Mouse (Mus musculus): ENCODE results near the gene Rbks.

Rbks gene

DNA sequence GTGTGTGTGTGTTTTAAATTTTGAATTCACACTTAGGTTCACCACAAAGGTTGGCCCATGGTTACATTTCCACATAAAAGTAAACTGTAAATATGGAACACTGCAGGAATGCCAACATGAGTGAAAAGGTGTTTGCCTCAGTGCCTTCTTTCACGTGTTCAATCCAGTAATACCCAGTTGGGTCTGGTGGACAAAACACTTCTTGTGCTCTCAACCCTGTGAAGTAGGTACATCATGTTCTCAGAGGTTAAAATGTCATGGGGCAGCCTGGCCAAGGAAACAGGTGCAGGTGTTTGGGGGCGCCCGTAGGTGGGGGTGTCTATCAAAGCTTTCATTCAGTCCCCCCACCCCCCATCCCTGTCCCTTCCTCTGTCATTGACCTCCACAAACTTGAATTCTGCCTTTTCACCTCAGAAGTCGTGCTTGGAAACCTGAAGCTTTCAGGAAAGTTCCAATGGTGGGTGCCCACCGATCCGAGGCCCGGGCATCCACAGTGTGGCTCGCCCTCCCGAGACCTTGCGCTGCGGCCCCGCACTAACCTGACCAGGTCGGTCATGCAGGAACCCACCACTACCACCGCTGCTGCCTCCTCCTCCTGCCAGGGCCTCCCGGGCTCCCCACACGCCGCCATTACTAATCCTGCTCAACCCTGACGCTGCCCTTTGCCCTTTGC is at the start of gene Rbks:
TSS of gene Rbks (minus strand) at position 657 of the 673 bp plus-strand sequence.
- peak; percentile 5 for DNase-seq (ENCODE audit: low read depth, low spot score)

DNA sequence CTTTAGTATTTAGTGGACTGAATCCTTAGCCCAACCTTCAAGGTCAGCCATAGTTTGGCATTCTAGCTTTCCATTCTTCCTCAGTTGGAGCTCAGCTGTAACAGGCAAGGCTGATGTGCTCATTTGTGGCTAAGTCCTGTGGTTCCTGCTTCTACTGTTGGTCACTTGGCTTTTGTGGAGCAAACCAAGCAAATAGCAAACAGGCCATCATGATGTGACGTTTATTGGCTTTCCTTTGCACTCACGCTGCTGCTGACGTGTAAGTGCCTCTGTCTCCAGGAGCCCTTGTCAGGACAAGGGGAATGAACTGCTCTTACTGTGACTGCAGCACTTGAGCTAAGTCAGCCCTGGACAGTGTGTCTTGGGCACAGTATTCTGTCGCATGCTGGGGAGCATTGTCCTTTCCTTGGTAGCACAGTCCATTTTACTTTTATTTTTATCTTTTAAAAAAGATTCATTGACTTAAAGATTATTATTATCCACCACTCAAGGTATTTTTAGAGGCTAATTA is 45.1 kb upstream of the Rbks start:
- no peak for DNase-seq (ENCODE audit: low read depth, low spot score)

DNA sequence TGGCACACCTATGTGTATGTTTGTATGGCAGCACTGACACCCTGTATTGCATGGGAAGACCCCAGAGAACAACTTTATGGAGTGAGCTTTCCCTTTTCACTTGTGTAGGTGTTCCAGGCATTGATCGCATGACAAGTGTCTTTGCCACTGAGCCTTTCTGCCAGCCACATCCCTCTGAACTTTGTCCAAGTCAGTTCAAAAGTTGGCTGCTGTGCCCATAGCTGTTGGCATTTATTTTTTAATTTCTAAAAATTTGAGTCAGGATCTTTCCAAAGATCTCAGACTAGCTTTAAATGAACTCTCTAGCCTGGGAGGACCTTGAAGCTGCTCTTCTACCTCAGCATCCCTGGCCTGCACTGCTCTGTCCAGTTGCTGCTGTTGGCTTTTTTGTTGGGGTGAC is 44.5 kb upstream of the Rbks start:
- DNase-seq (ENCODE audit: low read depth, low spot score): no peak

DNA sequence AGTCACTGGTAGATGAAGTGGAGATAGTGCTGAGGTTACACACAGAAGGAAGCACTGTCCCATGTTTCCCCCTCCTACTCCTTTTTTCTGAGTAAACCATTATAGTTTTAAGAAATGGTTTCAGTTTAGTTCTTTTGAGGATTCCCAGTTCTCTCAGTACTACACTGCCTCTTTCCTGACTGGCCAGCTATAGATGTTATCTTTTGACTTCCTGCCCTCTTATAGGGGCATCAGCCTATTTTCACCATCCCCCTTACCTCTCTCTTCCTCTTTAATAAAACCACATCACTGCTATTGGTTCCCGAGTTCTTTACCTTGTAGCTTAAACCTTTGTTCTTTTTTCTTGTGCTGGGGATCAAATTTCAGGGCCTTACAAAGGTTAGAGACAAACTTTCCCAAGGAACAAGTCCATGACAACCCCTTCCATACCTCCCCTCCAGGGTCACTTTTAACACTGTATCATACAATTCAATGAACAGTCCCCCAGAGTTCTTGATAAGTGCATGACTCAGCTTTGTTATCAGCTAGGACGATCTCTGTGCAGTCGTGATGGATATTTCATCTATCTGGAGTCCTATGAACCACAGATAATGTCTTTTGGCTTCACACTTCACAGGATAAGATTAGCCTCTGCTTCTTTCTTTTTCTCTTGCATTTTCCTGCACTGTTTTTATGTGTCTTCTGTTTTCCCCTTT is 35.4 kb upstream of the Rbks start:
- no peak for DNase-seq (ENCODE audit: low read depth, low spot score)

DNA sequence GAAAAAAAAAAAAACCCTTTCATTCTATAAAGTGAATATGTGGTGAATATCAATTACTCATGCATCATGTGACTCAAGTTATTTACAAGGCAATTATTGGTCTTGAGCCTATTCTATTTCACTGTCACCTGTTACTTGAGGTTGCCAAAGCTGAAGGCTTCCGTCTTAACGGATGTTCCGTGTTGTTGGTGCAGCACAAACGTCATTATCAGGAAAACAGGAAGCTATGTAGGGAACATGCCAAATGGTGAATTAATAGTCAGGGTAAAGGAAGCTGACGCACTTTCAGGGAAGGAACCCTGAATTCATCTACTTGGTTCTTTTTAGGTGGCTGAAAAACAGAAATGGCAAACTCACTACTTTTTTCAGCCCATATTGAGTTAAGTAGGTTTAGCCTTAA is 30.0 kb upstream of the Rbks start:
- no peak for DNase-seq (ENCODE audit: low read depth, low spot score)

DNA sequence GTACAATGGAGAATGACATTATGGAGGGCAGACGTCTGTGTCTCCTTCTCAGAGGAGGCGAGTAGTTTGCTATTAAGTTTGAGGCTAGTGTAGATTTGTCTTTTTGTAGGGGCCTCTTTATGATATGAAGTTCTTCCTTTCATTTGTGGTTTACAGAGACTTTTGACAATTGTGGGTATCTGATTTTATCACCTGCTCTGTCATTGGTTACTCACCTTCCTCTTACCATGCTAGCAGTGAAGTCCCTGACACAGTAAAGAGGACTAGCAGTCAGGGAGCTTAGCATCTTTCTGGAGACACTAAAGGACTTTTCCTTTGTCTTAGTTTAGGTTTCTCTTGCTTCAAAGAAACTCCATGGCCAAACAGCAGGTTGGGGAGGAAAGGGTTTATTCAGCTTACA is 28.5 kb upstream of the Rbks start:
- no peak for DNase-seq (ENCODE audit: low read depth, low spot score)

DNA sequence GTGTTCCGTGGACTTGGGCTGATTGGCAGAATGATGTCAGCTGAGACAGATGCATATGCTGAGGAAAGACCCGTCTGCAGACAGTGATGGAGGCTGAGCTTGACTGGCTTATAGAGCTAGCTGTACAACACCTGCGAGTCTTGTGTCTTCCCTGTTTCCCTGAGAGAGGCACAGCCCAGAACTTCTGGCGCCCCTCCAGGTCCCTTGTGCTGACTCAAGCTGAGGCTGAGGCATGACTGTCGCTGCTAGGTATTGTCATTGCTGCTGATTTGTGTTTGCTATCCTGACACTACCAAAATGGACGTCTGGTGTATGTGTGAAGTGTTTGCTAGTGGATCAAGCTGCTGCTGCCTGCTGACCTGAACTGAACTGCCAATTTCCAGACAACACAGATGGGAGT is 27.1 kb upstream of the Rbks start:
- no peak for DNase-seq (ENCODE audit: low read depth, low spot score)

DNA sequence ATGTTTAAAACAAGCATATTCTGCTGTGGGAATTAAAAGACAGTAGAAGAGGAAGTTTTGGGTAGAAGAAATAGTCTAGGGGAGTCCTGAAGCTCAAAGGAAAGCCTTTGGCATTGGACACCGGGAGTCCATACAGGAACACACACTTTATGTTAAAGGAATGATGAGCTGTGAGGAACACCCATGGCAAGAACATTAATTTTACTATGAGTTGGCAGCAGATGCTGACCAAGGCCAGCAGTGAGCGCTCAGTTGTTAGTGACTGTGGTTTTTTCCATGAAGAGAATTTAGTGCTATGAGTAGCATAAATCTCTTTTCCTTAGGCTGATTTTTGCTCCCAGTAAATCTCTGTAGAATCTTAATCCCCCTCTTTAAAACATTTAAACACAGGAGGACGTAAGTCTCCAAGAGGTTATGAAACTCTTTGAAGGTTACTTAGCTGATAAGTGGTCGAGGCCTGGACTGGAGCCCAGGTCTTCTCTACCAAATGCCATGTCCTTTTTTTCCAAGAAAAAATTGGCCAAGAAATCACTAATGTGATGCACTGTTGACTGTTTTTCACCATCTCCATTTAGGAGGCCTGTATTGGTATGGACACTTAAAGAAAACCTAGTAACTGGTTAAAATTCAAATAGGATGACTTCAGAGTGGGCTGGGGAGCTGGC is 18.2 kb upstream of the Rbks start:
- DNase-seq (ENCODE audit: low read depth, low spot score): no peak

DNA sequence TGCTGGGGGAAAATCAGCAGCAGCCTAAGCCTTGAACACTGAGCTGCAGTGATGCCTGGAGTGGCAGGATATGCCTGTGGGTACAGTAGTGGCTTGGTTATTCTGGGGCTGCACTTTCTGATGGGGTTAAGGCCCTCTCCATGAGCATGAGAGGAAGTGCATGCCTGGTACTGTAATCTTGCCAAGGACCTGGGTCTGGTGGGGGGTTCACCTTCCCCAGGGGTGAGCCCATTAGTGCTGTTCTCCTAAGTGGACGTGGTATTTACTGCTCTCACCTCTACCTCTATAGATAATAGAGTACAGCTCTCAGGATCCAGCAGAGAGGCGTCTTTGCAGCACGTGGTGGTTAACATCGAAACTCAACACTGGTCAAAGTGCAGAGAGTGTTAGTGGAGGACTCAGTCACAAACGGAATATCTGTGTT is 16.4 kb upstream of the Rbks start:
- no peak for DNase-seq (ENCODE audit: low read depth, low spot score)

DNA sequence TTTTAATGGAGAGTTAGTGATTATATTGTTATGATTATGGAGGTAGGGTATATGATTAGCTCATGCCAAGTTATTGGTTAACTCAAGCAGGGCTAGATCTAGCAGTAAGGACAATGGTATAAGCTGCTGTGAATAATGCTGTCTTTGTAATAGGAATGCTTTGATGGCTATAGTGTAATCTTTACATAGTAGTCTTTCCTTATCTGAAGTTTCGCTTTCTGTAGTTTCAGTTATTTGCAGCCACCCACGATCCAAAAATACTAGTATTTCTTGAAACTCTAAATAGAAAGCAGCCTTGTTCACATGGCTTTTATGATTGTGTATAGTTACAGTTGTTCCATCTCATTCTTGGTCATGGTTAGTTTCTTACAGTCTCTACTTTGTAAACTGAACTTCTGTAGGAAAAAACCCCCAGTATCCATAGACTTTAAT is 15.9 kb upstream of the Rbks start:
- DNase-seq (ENCODE audit: low read depth, low spot score): no peak

DNA sequence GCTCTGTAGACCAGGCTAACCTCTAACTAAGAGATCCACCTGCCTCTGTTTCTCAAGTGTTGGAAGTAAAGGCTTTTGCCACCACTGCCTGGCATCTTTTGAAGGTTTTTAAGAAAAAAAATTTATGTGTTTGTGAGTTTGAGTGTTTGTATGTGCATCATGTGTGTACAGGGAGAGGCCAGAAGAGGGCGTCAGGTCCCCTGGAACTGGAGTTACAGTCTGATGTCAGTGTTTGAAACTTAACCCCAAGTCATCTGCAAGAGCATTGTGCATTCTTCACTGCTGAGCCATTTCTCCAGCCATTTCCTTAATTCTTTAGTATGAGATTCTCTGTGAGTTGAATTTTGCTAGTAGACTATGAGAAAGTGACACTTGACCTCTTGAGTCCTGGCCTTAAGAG is 12.0 kb upstream of the Rbks start:
- DNase-seq (ENCODE audit: low read depth, low spot score): peak; percentile 43

DNA sequence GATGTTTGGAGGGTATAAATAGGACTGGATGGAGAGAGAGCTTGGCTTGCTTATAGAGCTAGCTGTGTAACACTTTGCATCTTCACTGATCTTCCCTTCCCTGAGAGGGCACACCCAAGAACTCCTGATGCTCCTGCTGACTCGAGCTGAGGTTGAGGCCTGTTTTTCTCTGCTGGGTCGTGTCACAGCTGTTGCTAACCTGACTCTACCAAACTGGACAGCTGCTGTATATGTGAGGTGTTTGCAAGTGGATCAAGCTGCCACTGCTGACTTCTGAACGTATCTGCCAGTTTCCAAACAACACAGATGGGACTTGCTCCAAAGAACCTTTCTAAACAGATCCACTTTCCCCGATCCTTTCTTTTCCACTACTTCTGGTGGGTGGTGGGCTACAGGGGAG is 9.4 kb upstream of the Rbks start:
- no peak for DNase-seq (ENCODE audit: low read depth, low spot score)

DNA sequence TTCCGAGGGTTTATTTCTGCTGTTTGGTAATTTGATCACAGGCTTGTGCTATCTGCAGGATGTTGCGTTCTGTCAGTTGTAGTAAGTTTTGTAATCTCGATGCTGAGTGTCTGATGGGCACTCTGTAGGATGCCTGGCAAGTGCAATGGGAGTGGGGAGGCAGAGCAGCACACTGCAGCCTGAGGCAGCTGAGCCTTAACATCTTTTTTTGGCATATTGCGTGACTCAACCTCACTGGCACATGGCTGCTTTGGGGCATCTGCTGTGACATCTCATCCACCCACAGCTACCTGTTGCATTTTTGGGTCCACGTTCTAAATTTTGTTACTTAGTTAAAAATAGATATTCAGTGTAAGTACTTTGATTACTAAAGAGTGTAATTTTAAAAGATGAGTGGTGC is 7.5 kb upstream of the Rbks start:
- DNase-seq (ENCODE audit: low read depth, low spot score): no peak

DNA sequence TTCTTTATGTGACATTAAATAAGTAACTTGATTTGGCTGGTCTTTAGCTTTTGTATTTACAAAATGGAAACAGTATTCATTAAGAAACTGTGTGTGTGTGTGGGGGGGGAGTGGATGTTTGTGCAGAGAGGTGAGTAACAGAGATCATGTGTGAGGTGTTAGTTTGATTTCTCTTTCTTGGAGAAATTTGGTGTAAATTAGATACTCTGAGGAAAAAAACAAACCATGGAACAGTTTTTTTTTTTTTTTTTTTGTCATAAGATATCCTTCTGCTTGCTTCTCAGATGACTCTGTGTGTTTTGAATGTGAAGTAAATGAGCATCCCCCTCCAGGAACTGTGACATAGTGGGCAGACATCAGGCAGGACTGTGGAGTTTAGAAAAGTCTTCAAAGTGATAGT is 2.0 kb upstream of the Rbks start:
- no peak for DNase-seq (ENCODE audit: low read depth, low spot score)

DNA sequence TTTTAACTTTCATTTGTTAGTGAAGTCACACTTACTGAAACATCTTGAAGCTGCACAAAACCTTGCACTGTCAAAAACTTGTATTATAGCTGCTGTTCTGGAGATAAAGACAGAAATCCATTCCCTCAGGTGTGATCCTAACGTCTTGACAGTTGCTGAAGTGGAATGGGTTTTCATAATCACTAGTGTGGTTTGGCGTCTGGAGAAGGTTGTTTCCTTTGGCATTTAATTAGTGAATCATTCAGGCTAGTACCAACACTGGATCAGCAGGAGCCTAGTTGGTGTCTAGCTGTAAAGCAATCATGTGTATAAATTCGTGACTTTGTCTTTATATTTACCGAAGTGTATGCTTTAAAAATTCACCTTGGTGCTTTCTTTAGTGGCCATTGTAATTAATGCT is 1.5 kb upstream of the Rbks start:
- peak; percentile 19 for DNase-seq (ENCODE audit: low read depth, low spot score)

DNA sequence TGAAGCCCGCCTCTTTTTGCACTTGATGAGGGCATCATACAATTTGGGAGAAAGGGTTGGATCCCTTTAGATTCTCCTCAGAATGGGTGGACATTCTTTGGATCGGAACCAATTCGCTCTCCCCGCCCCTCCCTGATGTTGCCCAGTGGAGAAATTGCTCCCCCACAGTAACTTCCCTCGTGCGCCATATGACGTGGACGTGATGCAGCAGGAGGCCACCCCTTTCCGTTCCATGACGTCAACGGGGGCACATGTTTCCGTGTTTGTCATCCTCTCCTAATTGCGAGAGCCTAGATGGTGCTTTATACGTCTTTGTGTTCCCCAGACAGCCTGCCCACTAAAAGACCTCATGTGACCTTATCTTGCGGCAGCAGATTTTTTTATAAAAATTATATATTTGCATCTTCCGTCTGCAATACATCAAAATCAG is 885 bp upstream of the Rbks start:
- peak; percentile 95 for DNase-seq (ENCODE audit: low read depth, low spot score)

DNA sequence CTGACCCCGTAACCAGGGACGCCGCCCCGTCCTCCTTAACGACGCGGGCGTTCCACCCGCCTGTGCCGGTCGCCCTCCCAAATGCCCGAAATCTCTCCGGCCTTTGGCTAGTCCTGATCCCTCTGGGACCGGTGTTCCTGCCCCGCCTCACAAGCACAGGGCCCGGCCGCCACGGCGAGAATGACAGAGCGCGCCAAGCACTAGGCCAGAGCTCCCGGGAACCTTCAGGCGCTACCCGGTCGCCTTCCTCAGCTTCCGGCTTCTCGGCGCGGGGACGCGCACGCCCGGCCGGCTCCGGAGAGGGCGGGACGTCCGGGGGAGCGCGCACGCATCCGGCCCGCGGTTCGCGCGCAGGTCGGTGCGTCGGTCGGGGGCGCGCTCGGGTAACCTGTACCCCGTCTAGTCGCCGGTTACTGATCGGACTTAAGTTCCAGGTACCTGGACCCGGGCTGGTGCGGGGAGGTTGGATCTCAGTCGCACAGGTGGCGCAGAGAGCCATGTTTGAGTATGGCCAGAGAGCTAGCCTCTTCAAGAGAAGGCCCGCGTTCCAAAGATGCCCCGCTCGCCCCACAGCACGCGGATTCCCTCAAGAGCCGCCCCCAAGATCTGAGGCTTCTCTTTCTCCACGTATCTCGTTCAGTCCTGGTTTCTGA is 343 bp upstream of the Rbks start, which contains the start of gene Babam2:
TSS of gene Babam2 (plus strand) at position 41 of the 653 bp plus-strand sequence.
- DNase-seq (ENCODE audit: low read depth, low spot score): peak; percentile 97

DNA sequence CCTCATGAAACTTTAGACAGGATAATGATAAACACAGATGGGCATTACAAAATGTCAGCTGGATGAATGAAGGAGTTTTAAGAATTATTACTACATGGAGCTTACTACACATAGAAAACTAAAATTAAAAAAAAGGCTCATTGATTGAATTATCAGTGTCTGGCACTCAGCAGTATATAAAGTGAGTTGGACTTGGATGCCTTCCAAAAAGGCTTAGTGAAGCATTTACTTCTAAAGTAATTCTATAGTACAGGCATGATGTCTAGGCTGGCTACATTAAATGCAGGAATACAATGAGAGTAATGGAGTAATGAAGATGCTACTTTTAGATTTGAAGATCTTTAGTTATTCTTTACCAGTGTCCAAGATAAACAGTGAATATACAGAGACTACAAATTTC is 4.2 kb downstream of the Rbks start:
- no peak for DNase-seq (ENCODE audit: low read depth, low spot score)

DNA sequence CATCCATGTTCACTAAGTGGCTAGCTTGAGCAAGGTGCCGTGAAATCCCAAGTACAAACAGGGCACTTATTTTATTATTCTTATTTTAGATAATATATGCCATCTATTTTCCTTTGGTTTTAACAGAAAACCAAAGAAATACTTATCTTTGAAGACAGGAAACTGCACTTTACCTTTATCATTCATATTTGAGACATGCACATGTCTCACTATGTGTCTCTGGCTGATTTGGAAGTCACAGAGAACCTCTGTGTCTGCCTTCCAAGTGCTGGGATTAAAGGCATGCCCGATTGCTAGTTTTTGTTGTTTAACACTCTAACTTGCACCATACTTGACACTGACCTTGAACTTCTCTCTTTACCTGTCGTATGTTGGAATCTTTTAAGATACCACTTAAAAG is 9.5 kb downstream of the Rbks start:
- DNase-seq (ENCODE audit: low read depth, low spot score): no peak

DNA sequence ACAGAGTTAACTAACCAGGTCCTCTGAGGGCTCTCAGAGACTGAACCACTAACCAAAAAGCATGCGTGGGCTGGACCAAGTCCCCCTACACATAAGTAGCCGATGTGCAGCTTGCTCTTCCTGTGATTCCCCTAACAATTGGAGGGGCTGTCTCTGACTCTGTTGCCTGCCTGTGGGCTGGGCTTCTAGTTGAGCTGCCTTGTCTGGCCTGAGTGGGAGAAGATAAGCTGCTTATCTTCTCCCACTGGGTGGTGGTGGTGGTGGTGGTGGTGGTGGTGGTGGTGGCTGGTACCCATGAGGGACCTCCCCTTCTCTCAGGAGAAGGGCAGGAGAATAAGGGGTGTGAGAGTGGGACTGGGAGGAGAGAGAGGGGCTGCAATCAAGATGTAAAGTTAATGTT is 11.4 kb downstream of the Rbks start:
- DNase-seq (ENCODE audit: low read depth, low spot score): no peak

DNA sequence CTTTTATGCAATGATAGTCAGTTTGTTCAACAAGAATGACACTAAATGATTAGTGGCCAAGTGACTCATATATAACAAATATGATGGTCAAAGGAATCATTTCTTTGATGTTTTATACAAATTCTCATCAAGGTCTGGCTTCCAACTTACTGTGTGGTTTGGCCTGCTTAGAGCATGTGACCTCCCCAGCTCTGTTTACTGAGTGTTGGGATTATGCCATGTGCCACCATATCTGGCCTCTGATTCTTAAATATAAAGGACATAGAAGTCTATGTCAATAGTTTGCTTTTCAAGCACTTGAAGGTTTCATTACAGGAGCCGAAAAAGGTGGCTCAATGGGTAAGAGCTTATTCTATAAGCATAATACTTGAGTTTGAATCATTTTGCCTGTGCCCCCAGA is 15.1 kb downstream of the Rbks start:
- DNase-seq (ENCODE audit: low read depth, low spot score): no peak

DNA sequence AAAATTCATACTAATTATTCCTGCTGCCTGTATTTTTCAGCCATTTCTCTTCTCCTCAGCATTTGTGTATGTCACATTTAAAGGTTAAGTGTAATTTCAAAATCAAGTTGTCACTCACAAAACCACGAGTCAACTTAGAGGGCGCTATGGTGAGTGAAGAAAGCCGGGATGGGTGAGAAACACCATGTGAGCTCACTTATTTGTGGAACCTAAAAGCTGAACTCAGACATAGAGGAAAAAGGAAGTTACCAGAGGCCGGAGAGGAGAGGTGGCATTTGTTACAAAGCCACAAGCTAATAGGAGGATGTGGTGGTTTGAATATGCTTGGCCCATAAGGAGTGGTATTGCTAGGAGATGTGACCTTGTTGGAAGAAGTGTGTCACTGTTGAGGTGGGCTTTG is 17.2 kb downstream of the Rbks start:
- no peak for DNase-seq (ENCODE audit: low read depth, low spot score)

Measured in A20 (cell line).